Mouse (Mus musculus) cerebellum, adult 18-20 months (tissue): Measurements from ENCODE around the gene Zfp715.
"Not testable (repeated sequence)": the region's sequence is repeated elsewhere in the genome, so short reads cannot be mapped to it uniquely, and the experiment has no call there.

Experiments
- DNase-seq, 2 experiments: peaks; one replicate each; pipeline ENCODE4 v3.0.0; 2021

Zfp715 gene

GRCm38 (mm10) chr7:43313013-43313428 is at the start of gene Zfp715:
Gene Zfp715 (minus strand): TSS chr7:43313294.
- DNase-seq, result peak; percentile 84 to 89

DNA sequence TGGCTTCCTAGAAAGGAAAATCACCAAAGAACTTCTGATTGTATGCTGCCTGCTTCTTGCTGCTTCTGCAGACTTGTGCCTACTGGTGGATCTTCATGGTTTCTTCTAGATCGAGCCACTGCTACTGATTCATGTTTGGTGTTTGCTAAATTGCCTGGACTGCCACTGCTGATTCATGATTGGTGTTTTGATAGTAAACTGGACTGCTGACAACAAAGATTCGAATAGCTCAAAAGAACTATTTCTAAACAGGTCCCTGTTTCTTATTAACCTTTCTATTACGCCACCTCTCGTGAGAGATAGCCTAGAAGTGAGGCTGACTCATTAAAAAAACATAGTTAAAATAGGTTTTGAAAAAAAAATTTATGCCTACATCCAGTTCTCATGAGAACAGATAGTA is 48.9 kb upstream of the Zfp715 start:
- no peak for DNase-seq

DNA sequence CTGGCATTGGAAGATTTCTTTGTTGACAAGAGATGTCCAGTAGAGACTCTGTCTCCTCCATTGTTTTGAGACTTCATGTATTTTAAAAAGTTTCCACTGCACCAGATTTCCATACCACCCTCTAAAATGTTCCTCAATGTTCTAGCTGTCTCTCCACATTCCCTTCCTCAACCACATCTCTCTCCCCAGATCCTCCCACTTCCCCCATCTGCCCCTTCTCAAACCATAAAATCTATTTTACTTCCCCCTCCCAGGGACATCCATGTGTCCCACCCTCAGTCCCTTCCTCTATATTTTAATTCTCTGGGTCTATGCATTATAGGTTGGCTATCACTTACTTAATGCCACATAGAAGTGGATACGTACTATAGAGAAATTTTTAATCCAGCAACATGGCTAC is 48.3 kb upstream of the Zfp715 start:
- no peak for DNase-seq

DNA sequence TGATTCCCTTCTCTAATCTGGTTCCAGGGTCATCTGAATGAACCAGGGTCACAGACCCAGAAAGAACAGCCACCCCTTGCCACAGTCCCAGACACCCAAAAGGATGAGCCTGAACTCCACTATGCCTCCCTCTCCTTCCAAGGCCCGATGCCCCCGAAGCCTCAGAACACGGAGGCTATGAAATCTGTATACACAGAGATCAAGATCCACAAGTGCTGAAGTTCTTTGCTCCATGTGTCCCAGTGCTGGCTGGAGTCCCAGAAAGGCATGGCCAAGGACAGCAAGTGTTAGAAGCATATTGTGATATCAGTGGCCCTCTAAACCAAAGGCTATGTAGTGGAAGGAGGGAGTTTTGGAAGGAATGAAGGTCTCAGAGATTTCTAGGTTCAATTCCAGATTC is 45.5 kb upstream of the Zfp715 start:
- DNase-seq, result no peak

GRCm38 (mm10) chr7:43354893-43355835 is 42.1 kb upstream of the Zfp715 start:
- DNase-seq, result no peak

DNA sequence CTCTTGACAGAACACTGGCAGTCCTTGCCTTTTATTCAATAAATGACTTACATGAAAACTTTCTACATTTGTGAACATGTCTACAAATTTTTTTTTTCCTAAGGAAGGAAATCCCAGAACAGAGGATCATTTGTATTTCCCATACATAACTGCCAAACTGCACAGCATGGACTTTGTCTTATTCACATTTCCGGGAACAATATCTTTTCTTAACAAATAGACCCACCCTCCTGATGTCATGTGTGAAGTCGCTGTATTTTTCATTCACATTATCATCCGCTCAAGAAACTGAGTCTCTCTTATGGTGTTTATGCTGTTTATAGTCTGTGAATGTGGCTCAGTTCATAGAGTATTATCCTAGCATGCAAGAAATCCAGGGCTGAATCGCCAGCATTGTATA is 40.7 kb upstream of the Zfp715 start:
- DNase-seq, result no peak

GRCm38 (mm10) chr7:43353118-43353517 is 40.0 kb upstream of the Zfp715 start:
- DNase-seq, result no peak

GRCm38 (mm10) chr7:43351154-43351553 is 38.1 kb upstream of the Zfp715 start, which contains the start of gene Siglecf:
Gene Siglecf (plus strand): TSS chr7:43351341.
- DNase-seq, result no peak

DNA sequence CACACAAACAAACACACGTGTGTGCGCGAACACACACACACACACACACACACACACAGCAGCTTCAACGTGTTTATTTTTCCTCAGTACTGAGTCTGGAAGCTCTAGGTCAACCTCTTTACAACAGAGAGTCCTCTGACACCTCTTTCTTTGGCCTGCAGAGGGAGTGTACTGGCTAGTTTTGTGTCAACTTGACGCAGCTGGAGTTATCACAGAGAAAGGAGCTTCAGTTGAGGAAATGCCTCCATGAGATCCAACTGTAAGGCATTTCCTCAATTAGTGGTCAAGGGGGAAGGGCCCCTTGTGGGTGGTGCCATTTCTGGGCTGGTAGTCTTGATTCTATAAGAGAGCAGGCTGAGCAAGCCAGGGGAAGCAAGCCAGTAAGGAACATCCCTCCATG is 36.5 kb upstream of the Zfp715 start:
- not testable (repeated sequence) for DNase-seq

DNA sequence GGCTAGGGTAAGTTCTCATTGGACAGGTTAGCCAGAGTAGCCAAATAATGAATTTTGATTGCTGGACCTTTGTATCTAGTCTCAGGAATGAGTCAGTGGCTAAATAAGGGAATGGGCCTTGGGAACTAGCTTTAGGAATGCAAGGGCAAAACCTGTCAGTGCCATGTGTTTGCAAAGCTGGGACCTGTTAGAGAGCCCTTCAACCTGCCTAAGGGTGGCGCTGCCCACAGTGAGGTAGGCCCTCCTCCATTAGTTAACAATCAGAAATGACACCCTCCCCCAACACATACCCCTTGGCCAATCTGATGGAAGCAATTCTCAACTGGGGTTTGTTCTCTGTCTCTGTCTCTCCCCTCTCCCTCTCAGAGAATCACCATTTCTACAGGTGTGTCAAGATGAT is 33.5 kb upstream of the Zfp715 start:
- DNase-seq, result no peak

DNA sequence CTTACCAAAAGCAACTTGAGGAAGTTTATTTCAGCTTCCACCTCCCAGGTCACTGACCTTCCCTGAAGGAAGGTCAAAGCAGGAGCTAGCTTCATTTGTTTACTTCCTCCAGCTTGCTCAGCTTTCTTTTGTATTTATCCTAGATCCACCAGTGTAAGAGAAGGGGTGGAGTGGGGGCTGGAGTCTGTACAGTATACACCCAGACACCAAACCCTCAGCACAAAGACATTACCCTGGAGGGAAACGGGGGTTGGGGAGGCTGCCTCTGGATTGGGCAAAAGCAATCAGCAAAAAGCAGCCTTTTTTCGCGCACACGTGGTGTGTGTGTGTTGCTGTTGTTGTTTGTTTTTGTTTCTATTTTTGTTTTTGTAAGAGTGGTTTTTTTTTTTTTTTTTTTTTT is 33.1 kb upstream of the Zfp715 start:
- DNase-seq, result no peak

DNA sequence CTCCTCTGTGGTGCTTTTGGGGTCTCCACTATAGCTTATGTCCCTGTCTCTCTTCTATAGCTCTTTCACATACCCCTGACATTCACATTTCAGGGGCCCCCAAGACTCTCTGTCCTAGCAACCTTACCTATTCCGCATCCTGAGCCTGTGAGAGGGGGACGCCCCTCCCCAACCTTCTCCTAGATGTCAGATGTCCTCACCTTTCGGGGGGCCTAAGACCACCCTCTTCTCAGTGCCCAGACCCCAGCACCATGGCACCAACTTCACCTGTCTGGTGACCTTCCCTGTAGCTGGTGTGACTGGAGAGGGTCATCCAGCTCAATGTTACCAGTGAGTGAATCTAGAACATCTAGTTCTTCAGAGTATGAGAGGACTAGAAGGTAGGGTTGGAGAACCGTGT is 31.4 kb upstream of the Zfp715 start:
- no peak for DNase-seq

DNA sequence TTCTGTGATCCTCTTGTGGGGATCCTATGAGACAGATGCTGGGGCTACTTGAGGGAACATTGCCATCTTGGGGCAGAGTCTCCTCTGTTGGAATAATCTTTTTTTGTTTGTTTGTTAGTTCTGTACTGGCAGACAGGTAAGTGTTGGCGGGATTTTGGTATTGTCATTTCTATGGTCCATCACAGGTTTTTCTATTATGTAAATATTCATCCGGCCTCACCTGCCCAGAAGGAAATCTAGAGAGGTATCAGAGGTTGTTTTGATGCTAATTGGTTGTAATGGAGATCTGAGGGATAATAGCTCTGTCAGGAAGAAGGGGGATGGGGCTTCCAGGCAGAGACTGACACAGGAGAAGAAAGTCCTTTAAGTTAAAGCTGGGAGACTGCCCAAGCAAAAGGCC is 30.9 kb upstream of the Zfp715 start:
- no peak for DNase-seq

DNA sequence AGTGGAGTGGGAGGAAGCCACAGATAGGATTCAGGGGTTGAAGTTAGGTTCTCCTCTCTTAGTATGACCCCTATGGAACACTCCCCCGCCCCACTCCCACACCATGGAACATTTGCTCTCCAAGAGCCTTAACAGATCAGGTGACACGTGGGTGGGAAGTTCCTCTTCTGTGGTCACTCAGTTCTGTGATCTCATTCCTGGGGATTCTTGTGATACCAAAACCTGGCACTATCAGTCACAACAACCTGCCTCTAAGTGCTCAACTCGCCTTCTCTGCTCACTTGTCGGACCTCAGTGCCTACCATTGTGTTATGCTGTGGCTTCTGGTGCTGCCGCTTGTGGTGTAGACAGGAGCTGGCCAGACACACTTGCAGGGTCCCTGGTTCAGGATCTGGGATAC is 30.1 kb upstream of the Zfp715 start:
- no peak for DNase-seq

- DNase-seq, result no peak
These were observed 27.7 kb upstream of the Zfp715 start for GRCm38 (mm10) chr7:43340771-43341170.

- DNase-seq, result no peak
These were observed 20.8 kb upstream of the Zfp715 start for GRCm38 (mm10) chr7:43333899-43334298.

GRCm38 (mm10) chr7:43333203-43333602 is 20.1 kb upstream of the Zfp715 start:
- DNase-seq, result peak; percentile 33 to 36

DNA sequence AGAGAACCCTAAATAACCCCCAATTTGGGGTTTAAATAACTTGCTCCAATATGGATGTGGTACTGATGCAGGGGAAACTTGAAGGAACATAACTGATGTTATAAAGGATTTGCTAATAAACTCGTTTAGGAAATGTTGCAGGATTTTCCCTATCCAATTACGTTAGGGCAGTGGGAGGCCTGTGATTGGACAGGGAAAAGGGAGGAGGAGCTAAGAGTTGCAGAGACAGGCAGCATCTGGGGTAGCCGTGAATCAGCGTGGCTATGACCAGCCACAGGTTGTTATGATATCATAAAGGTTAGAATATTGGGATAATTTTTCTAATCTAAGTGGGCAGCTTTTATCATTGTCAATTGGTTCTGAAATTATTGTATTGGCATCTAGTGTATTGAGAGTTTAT is 15.0 kb upstream of the Zfp715 start:
- DNase-seq, result no peak

DNA sequence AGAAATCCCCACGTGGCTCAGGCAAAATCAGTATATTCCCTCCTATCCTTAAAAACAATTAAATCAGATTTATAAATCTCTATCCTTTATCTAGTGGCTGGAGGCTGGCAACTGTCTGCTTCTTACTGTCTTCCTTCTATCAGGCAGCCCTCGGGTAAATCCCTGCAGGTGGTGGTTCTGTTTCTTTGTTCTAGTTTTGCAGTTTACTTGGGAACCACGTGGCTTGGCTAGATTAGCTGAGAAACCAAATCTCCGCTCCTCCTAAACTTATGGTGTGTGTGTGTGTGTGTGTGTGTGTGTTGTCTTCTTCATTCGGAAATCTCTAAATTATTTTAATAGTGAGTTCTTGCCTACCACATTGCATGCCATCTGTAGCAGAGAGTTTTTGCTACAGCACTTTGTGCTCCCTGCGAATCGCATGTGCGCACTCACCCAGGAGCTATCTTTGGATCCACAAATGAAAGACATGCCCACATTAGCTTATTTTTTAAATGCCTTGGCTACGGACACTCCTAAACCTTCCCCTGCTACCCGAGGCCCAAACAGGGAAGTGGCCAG is 13.2 kb upstream of the Zfp715 start:
- DNase-seq, result no peak

GRCm38 (mm10) chr7:43312386-43313012 is 595 bp downstream of the Zfp715 start:
- DNase-seq, result no peak

- peak in 1 of 2 experiments; percentile 7 for DNase-seq
These were observed 1.5 kb downstream of the Zfp715 start for GRCm38 (mm10) chr7:43311632-43312031.

DNA sequence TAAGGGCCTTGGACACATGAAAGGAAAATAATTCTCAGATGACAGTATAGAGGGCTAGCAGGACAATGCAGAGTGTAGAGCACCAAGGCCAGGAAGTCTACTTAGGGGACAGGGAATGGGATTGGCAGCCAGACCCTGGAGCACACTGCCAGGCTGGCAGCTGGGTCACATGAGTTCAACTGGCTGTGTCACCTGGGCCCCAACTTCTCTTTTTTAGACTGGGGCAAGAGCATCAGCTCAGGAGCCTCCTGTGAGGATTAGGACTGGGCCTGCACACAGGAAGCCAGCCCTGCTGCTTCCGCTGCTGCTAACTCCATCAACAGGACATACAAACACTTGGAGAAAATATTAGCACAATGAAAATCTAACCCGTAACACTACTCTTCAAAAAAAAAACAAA is 4.0 kb downstream of the Zfp715 start:
- DNase-seq, result no peak

GRCm38 (mm10) chr7:43305235-43305634 is 7.9 kb downstream of the Zfp715 start:
- no peak for DNase-seq

GRCm38 (mm10) chr7:43291524-43291923 is 21.6 kb downstream of the Zfp715 start:
- no peak for DNase-seq
